Mouse (Mus musculus): ENCODE data around the gene Scap.
"Not testable (repeated sequence)": the region's sequence is repeated elsewhere in the genome, so short reads cannot be mapped to it uniquely, and the experiment has no call there.

The Scap gene

DNA sequence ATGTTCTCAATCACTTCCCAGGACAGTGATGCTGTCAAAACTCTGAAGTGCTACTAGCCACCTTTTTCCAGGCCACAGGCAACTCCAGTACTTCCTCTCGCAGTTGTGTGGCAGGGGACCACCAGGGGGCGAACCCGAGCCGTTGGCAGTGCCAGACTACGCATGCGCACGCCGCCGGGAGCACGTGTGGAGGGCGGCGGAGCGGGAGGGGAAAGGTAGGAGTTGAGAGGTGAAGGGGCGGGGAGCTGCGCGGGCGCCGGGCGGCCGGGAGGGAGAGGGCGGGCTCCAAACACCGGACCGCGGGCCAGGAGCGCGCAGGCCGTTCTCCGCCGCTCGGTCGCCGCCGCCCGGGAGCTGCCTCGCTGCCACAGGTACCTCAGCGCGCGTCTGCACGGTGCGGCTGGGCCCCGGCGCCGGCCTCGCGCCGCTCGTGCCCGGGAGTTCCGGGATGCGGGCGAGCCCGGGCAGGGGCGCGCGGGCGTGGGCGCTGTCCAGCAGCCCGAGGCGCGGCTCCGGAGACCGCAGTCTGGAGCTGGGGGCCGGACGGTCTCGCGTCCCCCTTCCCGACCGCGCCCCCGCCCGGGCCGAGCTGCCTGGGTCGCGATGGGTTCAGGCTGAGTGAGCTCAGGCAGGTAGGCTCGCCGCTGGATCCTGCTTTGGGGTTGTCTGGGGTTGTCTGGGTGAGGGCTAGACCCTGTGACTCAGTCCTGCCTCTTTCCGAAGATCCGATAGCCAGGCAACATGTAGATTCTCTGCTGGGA lies at the start of gene Scap:
Gene Scap (plus strand): TSS at position 154 of the 761 bp plus-strand sequence.
- peak; percentile 98 for DNase-seq

DNA sequence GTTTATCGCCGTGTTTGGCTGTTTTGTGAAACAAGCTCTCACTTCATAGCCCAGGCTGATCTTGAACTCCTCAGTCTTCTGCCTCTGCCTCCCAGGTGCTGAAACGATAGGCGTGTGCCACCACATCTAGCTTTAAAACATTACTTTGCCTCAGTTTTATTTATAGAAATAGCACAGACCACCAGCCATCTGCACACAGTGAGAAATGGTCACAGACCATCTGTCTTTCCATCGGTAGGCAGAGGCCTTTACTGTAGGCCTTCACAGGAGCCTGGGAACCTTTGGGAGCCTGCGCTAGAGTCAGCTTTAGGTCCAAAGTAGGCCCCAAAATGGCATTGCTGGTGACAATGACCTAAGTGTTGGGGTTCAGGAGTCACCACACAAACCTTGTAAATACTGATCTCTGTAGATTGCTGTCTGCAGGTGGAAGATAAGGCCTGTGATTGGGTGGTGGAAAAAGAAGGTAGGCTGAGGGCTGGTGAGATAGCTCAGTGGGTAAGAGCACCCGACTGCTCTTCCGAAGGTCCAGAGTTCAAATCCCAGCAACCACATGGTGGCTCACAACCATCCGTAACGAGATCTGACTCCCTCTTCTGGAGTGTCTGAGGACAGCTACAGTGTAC lies 48.9 kb upstream of the Scap start:
- no peak for DNase-seq

DNA sequence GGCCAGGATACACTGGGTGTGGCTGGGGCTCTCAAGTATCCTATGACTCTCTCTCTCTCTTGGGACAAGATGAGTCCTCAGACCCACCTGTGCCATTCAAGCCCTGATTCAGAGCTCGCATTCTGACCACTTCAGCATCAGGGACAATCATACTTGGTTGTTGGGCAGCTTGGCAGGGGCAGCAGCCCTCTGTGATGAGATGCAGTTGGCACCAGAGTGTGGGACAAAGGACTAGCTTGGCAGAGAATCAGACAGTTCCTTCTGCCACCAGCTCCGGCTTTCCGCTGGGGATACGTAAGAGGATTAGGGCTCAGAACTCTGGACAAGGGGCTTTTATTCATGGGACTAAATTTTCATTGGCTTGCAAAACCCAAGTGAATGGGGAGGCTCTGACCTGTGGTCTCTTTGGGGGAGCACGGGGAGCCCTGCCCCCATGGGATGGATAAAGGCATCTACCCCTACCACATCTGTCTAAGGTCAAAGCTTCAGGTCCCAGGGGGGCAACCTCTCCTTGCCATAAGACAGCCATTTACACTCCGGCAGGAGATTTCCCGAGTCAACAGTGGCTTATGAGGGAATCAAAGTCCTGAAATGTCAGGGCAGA lies 45.7 kb upstream of the Scap start:
- no peak for DNase-seq

DNA sequence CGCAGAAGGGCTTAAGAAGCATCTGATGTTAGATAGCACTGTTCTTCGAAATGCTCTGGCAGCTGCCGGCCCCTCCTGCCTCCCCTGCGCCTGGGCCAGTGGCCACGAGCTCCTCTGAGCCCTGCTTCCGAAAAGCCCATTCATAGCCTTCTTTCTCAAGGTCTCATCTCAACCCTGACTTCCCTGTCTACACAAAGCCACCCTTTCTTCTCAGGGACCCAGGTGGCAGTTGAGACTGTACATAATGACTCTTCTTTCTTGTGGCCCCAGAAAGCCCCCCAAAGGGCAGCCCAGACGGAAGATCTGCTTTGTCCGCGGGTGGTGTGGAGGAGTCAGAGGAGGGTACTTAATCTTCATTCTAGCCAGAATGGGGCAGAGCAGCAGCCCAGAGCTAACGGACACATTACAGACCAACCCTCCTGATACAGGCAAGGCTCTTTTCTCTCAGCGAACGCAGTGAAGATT lies 39.8 kb upstream of the Scap start:
- DNase-seq = no peak

DNA sequence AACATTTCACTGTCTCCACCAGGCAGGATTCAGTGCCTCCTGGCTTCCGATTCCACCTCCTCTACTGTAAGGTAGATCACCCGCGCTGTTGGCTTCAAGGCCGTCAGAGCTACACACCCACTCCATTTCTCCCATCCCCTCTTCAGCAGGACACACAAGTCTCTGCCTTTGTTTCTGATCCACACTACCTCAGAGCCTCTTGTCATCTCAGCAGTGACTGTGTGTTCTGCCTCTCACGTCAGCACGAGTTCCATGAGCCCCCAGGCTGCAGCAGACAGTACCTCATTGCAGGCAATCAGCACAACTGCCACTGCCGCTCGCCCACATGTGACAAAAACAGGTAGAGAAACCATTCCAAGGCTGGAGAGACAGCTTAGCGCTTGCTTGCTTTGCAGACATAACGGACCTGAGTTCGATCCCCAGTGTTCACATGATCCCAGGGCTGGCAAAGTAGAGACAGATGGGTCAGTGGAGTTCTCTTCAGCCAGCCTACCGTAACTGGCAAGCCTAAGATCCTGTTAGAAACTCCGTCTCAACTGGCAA lies 39.1 kb upstream of the Scap start:
- no peak for DNase-seq

DNA sequence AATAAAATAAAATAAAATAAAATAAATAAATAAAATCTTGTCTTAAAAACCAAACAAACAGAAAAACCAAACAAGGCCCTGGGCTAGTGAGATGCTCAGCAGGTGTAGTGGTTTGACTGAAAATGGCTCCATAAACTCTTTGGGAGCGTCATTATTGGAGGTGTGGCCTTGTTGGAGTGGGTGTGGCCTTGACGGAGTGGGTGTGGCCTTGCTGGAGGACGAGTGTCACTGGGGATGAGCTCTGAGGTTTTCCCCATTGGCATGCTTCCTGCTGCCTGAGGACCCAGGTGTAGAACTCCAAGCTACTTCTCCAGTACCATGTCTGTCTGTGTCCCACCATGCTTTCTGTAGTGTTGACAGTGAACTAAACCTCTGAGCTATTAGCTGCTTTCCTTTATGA lies 38.3 kb upstream of the Scap start:
- no peak for DNase-seq

DNA sequence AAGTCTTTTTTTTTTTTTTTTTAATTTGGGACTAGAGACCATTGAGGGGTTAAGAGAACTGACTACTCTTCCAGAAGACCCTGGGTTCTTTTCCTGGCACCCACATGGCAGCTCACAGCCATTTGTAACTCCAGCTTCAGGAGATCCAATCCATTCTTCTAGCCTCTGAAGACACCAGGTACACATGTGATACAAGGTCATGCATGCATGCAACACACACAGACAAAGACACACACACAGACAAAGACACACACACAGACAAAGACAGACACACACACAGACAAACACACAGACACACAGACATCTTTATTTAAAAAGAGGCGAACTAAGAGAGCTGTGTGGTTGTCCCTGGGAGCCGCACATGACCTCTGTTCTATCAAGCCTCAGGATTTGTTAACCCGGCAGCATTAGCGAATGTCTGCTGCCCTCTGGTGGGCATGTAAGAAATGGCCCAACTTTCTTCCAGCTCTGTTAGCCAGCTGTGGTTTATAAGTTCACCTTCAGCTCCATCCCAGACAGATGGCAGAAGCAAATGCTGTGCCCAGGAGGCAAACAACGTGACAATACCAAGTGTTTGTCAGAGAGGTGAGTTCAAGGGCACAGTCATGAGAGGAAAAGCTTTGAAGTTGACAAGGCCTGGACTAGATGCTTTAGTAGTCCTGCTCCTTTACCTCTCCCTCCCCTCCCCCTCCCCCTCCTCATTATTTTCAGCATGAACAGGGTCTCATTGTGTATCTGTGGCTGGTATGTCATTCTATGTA lies 36.0 kb upstream of the Scap start:
- DNase-seq = peak; percentile 90

DNA sequence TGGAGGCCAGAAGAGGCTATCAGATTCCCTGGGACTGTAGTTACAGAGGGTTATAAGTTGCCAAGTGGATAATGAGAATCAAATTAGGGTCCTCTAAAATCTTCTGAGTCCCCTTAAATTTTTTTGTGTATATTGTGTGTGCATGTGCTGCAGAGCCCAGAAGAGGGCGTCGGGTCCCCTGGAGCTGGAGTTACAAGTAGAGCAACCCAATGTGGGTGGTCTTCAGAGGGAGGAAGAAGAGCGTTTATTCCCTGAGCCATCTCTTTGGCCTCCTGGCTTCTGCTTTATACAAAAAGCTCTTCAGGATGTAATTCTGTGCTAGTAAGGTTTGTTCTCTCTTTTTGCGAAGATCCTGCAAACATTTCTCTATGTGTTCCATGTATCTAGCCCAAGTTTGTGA lies 28.6 kb upstream of the Scap start:
- no peak for DNase-seq

DNA sequence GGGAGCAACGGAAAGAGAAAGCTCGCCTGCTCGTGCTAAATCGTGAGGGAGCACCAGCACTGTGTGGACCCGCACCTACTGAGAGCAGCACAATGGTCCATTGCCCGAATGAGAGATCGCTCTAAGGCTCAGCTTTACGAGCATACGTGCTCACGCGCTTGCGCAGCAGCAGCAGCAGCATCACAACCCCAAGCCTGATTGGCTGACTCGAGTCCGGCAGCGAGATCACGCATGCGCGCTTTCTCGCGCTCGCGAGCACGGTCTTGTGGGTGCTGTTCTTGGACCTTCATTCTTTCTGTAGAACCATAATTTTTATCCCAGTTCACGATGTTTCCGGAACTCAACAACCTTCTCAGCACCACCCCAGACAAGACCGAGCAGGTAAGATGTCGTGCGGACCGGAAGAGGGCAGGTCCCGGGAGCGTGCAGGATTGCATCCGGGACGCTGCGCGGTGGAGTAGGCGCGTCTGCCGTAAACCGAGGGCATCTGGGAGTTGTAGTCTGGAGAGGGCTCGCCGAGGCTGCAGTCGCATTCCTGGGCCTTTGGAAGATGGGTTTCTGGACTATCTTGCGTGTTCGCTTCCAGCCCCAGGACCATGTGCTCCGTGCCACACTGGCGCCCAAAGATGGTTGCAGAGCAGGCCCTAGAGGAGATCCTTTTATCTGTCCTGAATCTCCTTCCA lies 28.0 kb upstream of the Scap start, which contains the start of gene Elp6:
Gene Elp6 (plus strand): TSS at position 205 of the 683 bp plus-strand sequence.
- DNase-seq = peak; percentile 95

DNA sequence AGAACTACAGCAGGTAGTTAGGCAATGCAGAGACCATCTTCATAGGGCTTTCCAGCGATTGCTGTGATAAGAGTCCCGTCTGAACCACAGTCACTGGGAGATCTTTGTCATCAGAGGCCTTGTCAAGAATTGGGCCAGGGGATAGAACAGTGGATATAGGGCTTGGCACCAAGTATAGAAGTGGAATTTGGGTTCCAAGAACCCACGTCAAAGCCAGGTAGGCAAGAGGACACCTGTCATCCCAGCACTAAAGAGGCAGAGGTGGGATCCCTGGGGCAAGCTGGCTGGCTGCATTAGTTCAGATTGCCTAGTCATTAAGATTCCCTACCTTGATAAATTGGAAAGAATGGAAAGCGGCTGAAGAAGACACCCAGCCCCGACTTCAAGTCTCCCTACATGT lies 26.7 kb upstream of the Scap start:
- DNase-seq = no peak

DNA sequence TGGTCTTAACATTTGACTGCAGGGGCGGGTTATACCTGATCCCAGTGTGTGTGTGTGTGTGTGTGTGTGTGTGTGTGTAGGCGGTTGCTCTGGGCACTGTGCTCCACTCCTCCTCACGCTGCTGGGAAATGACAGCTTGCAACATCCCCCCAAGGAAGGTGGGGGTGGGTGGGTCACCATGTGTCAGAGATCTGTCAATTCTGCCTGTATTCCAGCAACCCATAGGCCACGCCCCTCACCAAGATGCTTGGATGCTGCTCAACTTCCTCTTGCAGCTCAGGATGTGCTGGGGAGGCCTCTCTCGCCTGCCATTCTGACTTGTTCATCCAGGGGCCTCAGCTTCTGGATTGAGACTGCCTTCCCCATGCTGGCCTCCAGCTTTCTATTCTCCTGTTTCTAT lies 18.4 kb upstream of the Scap start:
- no peak for DNase-seq

DNA sequence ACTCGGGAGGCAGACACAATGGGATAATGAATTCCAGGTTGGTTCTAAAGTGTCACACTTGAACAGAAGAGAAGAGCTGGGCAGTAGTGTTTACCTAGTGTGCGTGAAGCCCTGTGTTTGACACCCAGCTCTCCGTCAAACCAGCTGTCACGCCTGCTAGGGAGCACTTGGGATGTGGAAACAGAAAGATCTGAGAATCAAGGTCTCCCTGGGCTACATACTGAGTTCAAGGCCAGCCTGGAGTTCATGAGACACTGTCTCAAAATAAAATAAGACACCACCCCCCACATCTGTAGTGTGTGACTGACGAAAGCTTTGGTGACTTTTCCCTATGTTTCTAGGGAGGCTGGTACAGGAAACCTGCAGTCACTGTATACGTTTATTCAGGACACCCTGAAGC lies 17.7 kb upstream of the Scap start:
- DNase-seq = no peak

DNA sequence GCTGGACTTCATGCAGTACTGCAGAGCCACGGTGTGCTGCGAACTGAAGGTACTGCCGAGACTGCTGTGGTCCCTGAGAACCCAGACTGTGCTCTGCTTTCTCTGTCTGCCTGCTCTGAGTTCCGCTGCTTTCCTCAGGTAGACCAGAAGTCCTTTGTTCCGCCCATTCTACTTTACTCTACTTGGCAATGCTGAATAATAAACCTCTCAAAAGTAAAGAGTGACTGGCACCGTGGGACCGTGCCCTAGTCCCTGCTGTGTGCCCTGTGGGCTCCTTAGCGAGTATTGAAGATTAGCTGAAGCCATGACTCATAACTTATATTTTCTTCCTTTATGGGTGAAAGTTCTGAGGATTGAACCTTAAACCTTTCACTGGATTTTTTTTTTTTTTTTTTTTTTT lies 17.2 kb upstream of the Scap start:
- no peak for DNase-seq

DNA sequence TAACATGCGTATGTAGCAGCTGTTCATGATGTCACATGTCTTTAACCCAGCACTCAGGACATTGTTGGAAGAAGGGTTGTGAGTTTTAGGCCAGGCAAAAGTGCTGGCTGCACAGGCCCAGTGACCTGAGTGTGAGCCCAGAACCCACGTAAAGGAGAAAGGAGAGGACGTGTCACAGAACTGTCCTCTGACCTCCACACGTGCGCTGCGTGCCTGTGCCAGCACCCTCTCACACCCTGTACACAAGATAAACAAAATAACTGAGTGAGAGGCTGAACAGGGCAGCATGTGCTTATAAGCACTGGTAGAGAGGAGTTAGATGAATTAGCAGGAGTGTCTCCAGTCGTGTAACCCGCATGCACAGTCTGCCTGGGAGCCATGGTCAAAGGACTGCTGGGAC lies 16.6 kb upstream of the Scap start:
- no peak for DNase-seq

DNA sequence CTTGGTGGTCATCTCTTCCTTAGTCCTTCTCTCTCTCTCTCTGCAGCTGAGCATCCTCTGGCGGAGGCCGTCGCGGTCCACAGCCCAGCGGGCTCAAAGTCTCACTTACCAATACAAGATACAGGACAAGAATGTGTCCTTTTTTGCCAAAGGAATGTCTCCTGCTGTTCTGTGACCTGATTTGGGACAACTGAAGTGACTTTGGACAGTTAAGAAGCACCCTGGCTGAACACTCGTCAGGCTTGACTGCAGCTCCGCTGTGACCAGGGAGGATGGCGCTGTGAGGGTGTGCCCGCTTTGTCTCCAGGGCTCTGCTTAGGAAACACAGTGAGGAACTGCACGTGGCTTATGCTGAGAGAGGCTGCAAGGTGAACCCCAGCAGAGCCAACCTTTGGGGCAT lies 12.3 kb upstream of the Scap start:
- DNase-seq = peak; percentile 72

DNA sequence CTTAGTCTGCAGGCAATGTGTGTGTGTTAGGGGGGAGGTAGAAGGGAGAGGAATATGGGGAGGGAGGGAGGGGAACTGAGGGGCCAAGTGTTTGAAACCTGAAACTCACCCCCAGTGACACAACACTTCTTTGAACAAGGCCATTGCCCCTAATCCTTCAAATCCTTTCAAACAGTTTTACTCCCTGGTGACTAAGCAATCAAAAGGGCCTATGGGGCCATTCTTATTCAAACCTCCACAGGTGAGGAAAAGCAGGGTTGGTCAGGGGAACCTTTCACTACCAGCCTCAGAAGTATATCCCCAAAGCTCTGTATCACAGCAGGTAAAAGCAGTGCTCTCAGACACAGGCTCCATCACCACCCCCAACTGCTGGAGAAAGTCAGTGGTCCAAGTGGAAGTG lies 10.1 kb upstream of the Scap start:
- DNase-seq = no peak

DNA sequence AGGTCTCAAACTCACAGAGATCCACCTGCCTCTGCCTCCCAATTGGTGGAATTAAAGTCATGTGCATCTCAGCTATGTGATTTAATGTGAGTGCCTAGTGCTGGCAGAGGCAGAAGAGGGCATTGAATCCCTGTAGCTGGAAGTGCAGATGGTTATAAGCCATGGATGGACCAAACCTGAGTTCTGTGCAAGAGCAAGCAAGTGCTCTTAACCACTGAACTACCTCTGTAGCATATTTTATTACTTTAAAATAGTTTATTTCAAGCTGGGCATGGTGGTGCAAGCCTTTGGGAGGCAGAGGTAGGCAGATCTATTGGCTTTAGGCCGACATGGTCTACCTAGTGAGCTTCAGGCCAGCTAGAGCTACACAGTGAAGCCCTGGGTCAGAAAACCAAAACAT lies 8.9 kb upstream of the Scap start:
- no peak for DNase-seq

DNA sequence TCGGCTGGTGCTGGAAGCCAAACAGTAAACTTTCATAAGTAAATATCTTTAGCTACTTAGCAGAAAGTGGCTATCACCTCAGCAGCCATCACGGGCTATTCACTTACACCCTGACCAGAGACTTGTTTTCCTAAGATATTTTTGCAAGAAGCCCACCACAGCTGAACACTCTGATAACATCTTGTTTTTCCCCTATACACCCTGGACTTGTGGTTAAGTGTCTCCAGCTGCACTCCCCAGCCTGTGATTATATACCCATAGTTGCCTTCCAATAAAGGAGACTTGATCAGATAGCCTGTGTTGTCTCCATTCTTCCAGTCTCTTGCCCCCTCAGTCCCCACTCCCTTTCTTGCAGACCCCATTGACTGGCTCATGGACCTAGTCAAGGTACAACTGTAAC lies 4.9 kb upstream of the Scap start:
- no peak for DNase-seq

DNA sequence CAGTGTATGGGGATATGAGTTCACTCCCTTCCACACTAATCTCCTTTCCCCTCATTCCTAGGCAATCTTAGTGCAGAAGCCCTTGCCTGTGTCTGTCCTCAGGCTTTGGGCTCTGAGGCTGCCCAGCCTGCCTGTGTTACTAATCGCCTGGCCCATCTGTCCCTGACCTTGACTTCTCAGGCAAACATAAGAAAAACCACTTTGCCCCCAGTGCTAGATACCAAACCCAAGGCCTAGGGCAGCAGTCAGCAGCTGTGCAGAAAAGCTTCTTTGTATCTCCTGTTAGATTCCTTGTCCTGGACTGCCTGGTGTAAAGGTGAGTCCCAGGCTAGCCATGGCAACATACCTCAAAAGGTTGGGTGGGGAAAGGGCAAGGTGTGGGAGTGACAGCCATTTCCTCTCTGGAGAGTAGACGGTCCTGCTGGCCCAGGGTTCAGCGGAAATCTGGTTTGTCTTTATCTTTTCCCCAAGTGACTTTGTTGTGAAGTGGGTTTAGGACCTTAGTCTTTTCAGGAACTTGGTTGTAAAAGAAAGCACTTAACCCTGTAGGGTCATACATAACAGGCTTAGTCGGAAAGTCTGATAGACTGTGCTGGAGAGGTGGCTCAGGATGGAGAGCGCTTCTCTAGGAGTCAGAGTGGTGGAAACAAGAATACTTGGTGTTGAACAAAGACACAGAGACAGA lies 4.0 kb upstream of the Scap start:
- DNase-seq = no peak

DNA sequence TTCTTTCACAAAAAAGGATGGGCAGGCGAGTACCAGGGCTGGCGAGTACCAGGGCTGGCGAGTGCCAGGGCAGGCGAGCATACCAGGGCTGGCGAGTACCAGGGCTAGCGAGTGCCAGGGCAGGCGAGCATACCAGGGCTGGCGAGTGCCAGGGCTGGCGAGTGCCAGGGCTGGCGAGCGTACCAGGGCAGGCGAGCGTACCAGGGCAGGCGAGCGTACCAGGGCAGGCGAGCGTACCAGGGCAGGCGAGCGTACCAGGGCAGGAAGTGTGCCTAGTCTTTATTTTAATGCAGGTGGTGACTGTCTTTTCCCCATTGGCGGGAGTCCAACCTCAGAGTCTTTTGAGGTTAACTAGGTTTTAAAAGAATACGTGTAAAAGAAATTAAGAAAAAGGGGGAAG lies 3.4 kb upstream of the Scap start:
- DNase-seq = peak; percentile 28

DNA sequence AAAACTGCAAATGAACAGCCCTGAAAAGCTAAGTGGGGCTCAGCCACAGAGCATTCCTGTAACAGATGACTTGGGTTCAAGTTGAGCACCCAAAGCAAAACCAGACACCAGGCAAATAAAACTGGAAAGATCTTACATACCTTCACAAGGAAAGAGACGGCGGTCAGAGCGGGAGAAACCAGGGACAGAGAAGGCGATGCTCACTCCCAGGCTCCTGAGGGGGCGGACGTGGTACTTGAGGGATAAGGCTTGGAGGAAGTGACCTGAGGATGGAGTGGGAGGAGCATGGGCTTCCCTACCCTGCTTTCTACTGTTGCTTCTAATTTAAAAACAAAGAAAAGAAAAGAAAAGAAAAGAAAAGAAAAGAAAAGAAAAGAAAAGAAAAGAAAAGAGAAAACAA lies 2.7 kb upstream of the Scap start:
- no peak for DNase-seq

DNA sequence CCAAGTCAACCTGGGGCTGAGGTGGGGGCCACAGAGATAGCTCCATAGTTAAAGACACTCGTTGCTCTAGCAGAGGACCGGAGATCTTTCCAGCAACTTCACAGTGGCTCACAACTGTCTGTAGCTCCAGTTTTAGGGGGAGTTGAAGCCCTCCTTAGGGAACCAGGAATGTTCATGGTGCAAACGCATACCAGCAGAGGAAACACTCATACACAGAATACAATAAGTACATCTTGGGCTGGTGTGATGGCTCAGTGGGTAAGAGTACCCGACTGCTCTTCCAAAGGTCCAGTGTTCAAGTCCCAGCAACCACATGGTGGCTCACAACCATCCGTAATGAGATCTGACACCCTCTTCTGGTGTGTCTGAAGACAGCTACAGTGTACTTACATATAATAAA lies 2.2 kb upstream of the Scap start:
- DNase-seq = not testable (repeated sequence)

All from kidney, adult 9 months (tissue).